Mouse (Mus musculus) adrenal gland, adult 18-20 months (tissue): ENCODE results near the gene Slc26a10. TPM values are rescaled to one million over a fixed set of nuclear protein-coding genes. Genes with fewer than 3 reads are reported as not detected.
"Not testable (repeated sequence)": the region's sequence is repeated elsewhere in the genome, so short reads cannot be mapped to it uniquely, and the experiment has no call there.

Source experiments
- DNase-seq, 2 experiments: peaks; one replicate each; pipeline ENCODE4 v3.0.0; 2021 to 2022; ENCODE audit warnings: low spot score in 2 of 2
- total RNA-seq, 2 experiments: library from RNA; stranded (reverse); gene quantifications; 1 replicate in 1 of 2; 2 replicates in 1 of 2; pipeline ENCODE4 v1.2.3; 2021

The Slc26a10 gene
- total RNA-seq, 2 experiments from 2014 or later, result 1.1 to 1.8 TPM

- no peak for DNase-seq
Observed at GRCm38 (mm10) chr10:127136510-127136909, 43.9 kb downstream of the Slc26a10 start.

- no peak for DNase-seq
Observed at GRCm38 (mm10) chr10:127135118-127135836, 45.2 kb downstream of the Slc26a10 start.

- DNase-seq, result not testable (repeated sequence)
Observed at GRCm38 (mm10) chr10:127134394-127135035, 45.9 kb downstream of the Slc26a10 start.

GRCm38 (mm10) chr10:127132469-127132868 lies 48.0 kb downstream of the Slc26a10 start:
- no peak for DNase-seq

GRCm38 (mm10) chr10:127129431-127129830 lies 51.0 kb downstream of the Slc26a10 start:
- DNase-seq, result no peak

GRCm38 (mm10) chr10:127127711-127128279 lies 52.6 kb downstream of the Slc26a10 start:
- peak in 1 of 2 experiments; percentile 31 for DNase-seq

GRCm38 (mm10) chr10:127126579-127126978 lies 53.9 kb downstream of the Slc26a10 start:
- DNase-seq, result no peak

- no peak for DNase-seq
Observed at GRCm38 (mm10) chr10:127125210-127126001, 55.0 kb downstream of the Slc26a10 start.

- peak; percentile 54 to 66 for DNase-seq
Observed at GRCm38 (mm10) chr10:127123436-127123805, 57.0 kb downstream of the Slc26a10 start.

GRCm38 (mm10) chr10:127122784-127123435 lies 57.5 kb downstream of the Slc26a10 start:
- DNase-seq, result no peak

- no peak for DNase-seq
Observed at GRCm38 (mm10) chr10:127122018-127122417, 58.4 kb downstream of the Slc26a10 start.

Other genes with a start within 250 kb of the Slc26a10 start
- 10 to 100 TPM; 73.0 to 98.7 TPM for gene Ctdsp2, start 201.9 kb downstream of the Slc26a10 start, total RNA-seq
- 1 to 10 TPM in 1 of 2 experiments, under 1 TPM in 1; 0.67 to 5.5 TPM for gene Avil, start 179.9 kb downstream of the Slc26a10 start, total RNA-seq
- 10 to 100 TPM; 55.1 to 61.3 TPM for gene Tsfm, start 149.8 kb downstream of the Slc26a10 start, total RNA-seq
- gene Mettl1, start 139.2 kb downstream of the Slc26a10 start, total RNA-seq, result 10 to 100 TPM; 16.0 to 18.2 TPM
- gene Eef1akmt3, start 139.1 kb downstream of the Slc26a10 start, total RNA-seq, result under 1 TPM; 0.26 to 0.27 TPM
- under 1 TPM; 0.42 to 0.56 TPM for gene Cyp27b1, start 132.4 kb downstream of the Slc26a10 start, total RNA-seq
- gene March9, start 120.5 kb downstream of the Slc26a10 start, total RNA-seq, result 1 to 10 TPM; 6.3 to 6.8 TPM
- 100 to 1,000 TPM; 138 to 172 TPM for gene Cdk4, start 117.1 kb downstream of the Slc26a10 start, total RNA-seq
- 100 to 1,000 TPM; 106 to 107 TPM for gene Tspan31, start 110.4 kb downstream of the Slc26a10 start, total RNA-seq
- 1 to 10 TPM; 3.1 to 3.2 TPM for gene Agap2, start 105.4 kb downstream of the Slc26a10 start, total RNA-seq
- 100 to 1,000 TPM; 114 to 147 TPM for gene Os9, start 59.5 kb downstream of the Slc26a10 start, total RNA-seq
- gene B4galnt1, start 15.4 kb downstream of the Slc26a10 start, total RNA-seq, result 1 to 10 TPM; 7.8 to 8.6 TPM
- gene Arhgef25, start 9.4 kb upstream of the Slc26a10 start, total RNA-seq, result 10 to 100 TPM; 18.8 to 20.3 TPM
- 10 to 100 TPM; 63.0 to 67.6 TPM for gene Dtx3, start 15.1 kb upstream of the Slc26a10 start, total RNA-seq
- 10 to 100 TPM; 41.5 to 44.7 TPM for gene Pip4k2c, start 30.9 kb upstream of the Slc26a10 start, total RNA-seq
- gene Kif5a, start 82.7 kb upstream of the Slc26a10 start, total RNA-seq, result 1 to 10 TPM; 5.4 to 8.0 TPM
- 100 to 1,000 TPM; 143 to 159 TPM for gene Dctn2, start 85.7 kb upstream of the Slc26a10 start, total RNA-seq
- gene Mbd6, start 108.4 kb upstream of the Slc26a10 start, total RNA-seq, result 10 to 100 TPM; 38.9 to 45.4 TPM
- 10 to 100 TPM; 80.9 to 98.6 TPM for gene Mars, start 131.1 kb upstream of the Slc26a10 start, total RNA-seq
- 1 to 10 TPM; 1.7 to 2.9 TPM for gene Arhgap9, start 141.3 kb upstream of the Slc26a10 start, total RNA-seq
- 1 to 10 TPM; 3.3 to 4.1 TPM for gene Gli1, start 161.3 kb upstream of the Slc26a10 start, total RNA-seq
- gene Inhbe, start 173.8 kb upstream of the Slc26a10 start, total RNA-seq, result not detected
- gene Inhbc, start 189.8 kb upstream of the Slc26a10 start, total RNA-seq, result not detected
- gene R3hdm2, start 199.7 kb upstream of the Slc26a10 start, total RNA-seq, result 100 to 1,000 TPM; 104 to 117 TPM